Mouse (Mus musculus) lung, embryonic 15.5 days (tissue): ENCODE results near the gene Olfr67. TPM values are rescaled to one million over a fixed set of nuclear protein-coding genes. Genes with fewer than 3 reads are reported as not detected.
"Not testable (repeated sequence)": the region's sequence is repeated elsewhere in the genome, so short reads cannot be mapped to it uniquely, and the experiment has no call there.

Experiments
- ATAC-seq: fragments of 200-750 bp; cut with Nextera tagmentation; 2 replicates; pipeline ENCODE4 v1.8.0; 2017; ENCODE audit warnings: moderate number of reproducible peaks, borderline replicate concordance; ENCODE audit not compliant: low FRiP score, low TSS enrichment; ENCODE audit errors: extremely low read depth
- H3K27ac ChIP-seq: fragments of 300-500 bp; sonication (generic); 2 replicates; pipeline ENCODE4 v1.5.1; 2015; ENCODE audit warnings: moderate library complexity, mild to moderate bottlenecking, inconsistent platforms
- H3K27me3 ChIP-seq: fragments of 300-500 bp; sonication (generic); 2 replicates; pipeline ENCODE4 v1.6.1; 2015; ENCODE audit warnings: inconsistent platforms
- H3K36me3 ChIP-seq: fragments of 300-500 bp; sonication (generic); 2 replicates; pipeline ENCODE4 v1.6.1; 2015; ENCODE audit warnings: inconsistent platforms
- H3K4me1 ChIP-seq: fragments of 300-500 bp; sonication (generic); 2 replicates; pipeline ENCODE4 v1.6.1; 2015; ENCODE audit warnings: inconsistent platforms
- H3K4me2 ChIP-seq: fragments of 300-500 bp; sonication (generic); 2 replicates; pipeline ENCODE4 v1.6.1; 2015; ENCODE audit warnings: inconsistent platforms, mild to moderate bottlenecking, moderate library complexity
- H3K4me3 ChIP-seq: fragments of 300-500 bp; sonication (generic); 2 replicates; pipeline ENCODE4 v1.5.1; 2015; ENCODE audit warnings: mild to moderate bottlenecking, inconsistent platforms
- H3K9ac ChIP-seq: fragments of 300-500 bp; sonication (generic); 2 replicates; pipeline ENCODE4 v1.6.1; 2015; ENCODE audit warnings: inconsistent platforms
- H3K9me3 ChIP-seq: fragments of 300-500 bp; sonication (generic); 2 replicates; pipeline ENCODE4 v1.6.1; 2016; ENCODE audit warnings: inconsistent platforms
- WGBS: fragments of 180-500 bp; shearing (Covaris S2); methylation state at CpG from one replicate; pipeline ENCODE4 v1.1.7; 2015; 5-methylcytosine and 5-hydroxymethylcytosine counted together
- polyA plus RNA-seq: library from polyadenylated mRNA; unstranded; fragments of >200 nt; fragmentation: Nextera tagmentation; extraction: Ambion mirVana; gene quantifications from 2 replicates; pipeline ENCODE4 v1.2.1, GENCODE M21; 2015

Olfr67 gene
- not detected in 2 replicates for polyA plus RNA-seq

GRCm38 (mm10) chr7:103791721-103792120 is at the start of gene Olfr67:
TSS of gene Olfr67 (minus strand) at chr7:103791821.
- no peak within 1 kb of the TSS for H3K9ac ChIP-seq
- H3K4me1 ChIP-seq = no peaks in the 10 kb centered on the region
- H3K27ac ChIP-seq = no peak within 1 kb of the TSS
- H3K27me3 ChIP-seq = no peaks in the 10 kb centered on the region
- H3K9me3 ChIP-seq = no peaks in the 10 kb centered on the region
- WGBS = 55% methylated on average over 3 of the region's 3 CpGs
- ATAC-seq = no peak
- no peak within 1 kb of the TSS for H3K4me2 ChIP-seq
- no peaks in the 10 kb centered on the region for H3K36me3 ChIP-seq
- H3K4me3 ChIP-seq = no peak within 1 kb of the TSS

- H3K4me2 ChIP-seq = no peak within 1 kb of the TSS
- 65% methylated on average over 3 of the region's 3 CpGs for whole genome bisulfite sequencing
- H3K27me3 ChIP-seq = no peaks in the 10 kb centered on the region
- no peak for ATAC-seq
- no peaks in the 10 kb centered on the region for H3K4me1 ChIP-seq
- no peak within 1 kb of the TSS for H3K4me3 ChIP-seq
- H3K9ac ChIP-seq = no peak within 1 kb of the TSS
- no peak within 1 kb of the TSS for H3K27ac ChIP-seq
- H3K9me3 ChIP-seq = no peaks in the 10 kb centered on the region
- H3K36me3 ChIP-seq = no peaks in the 10 kb centered on the region
These were observed 48.6 kb upstream of the Olfr67 start, which contains the start of gene Hbb-bh2 for GRCm38 (mm10) chr7:103840268-103840667. TSS of gene Hbb-bh2 (minus strand) at chr7:103840520.

- Histone ChIP-seq H3K4me3 (no peak within 1 kb of the TSS), H3K36me3 (no peaks in the 10 kb centered on the region), H3K27me3 (no peaks in the 10 kb centered on the region), H3K9ac (no peak within 1 kb of the TSS), H3K4me1 (no peaks in the 10 kb centered on the region), H3K27ac (no peak within 1 kb of the TSS), H3K9me3 (no peaks in the 10 kb centered on the region), H3K4me2 (no peak within 1 kb of the TSS)
- 92% methylated on average over 4 of the region's 4 CpGs for WGBS
- peak; percentile 74; the same call in 1 of the 2 replicates for ATAC-seq
These were observed 36.2 kb upstream of the Olfr67 start, which contains the start of gene Hbb-bs for GRCm38 (mm10) chr7:103827808-103828207. TSS of gene Hbb-bs (minus strand) at chr7:103828096.

GRCm38 (mm10) chr7:103827139-103827538 is 35.5 kb upstream of the Olfr67 start:
- H3K36me3 ChIP-seq, H3K27ac ChIP-seq, H3K9ac ChIP-seq, H3K4me3 ChIP-seq, H3K9me3 ChIP-seq, H3K27me3 ChIP-seq, H3K4me2 ChIP-seq, H3K4me1 ChIP-seq: not testable (repeated sequence)
- WGBS = no CpG with 5 or more reads among the region's 2 CpGs
- 0 out of 2 replicates have a peak, but pooled peaks have one; percentile 3 for ATAC-seq

GRCm38 (mm10) chr7:103826255-103826887 is 34.8 kb upstream of the Olfr67 start:
- ATAC-seq = no peak
- Histone ChIP-seq H3K4me1 (no peaks in the 10 kb centered on the region), H3K4me3 (no peak overlapping the region), H3K27me3 (no peaks in the 10 kb centered on the region), H3K4me2 (no peak overlapping the region), H3K36me3 (no peaks in the 10 kb centered on the region), H3K9me3 (no peaks in the 10 kb centered on the region), H3K27ac (no peak overlapping the region), H3K9ac (no peak overlapping the region)
- WGBS = 38% methylated on average over 3 of the region's 3 CpGs

- 81% methylated on average over 3 of the region's 3 CpGs for WGBS
- no peak overlapping the region for H3K4me3 ChIP-seq
- H3K9me3 ChIP-seq = no peaks in the 10 kb centered on the region
- H3K9ac ChIP-seq = no peak overlapping the region
- H3K27me3 ChIP-seq = no peaks in the 10 kb centered on the region
- no peak overlapping the region for H3K27ac ChIP-seq
- peak; percentile 74; the same call in 1 of the 2 replicates for ATAC-seq
- H3K4me1 ChIP-seq = no peaks in the 10 kb centered on the region
- H3K4me2 ChIP-seq = no peak overlapping the region
- no peaks in the 10 kb centered on the region for H3K36me3 ChIP-seq
These were observed 34.1 kb upstream of the Olfr67 start for GRCm38 (mm10) chr7:103825536-103826254.

- H3K36me3 ChIP-seq = no peaks in the 10 kb centered on the region
- H3K27ac ChIP-seq = no peak overlapping the region
- no peak overlapping the region for H3K4me2 ChIP-seq
- ATAC-seq = no peak
- no peaks in the 10 kb centered on the region for H3K4me1 ChIP-seq
- no peak overlapping the region for H3K9ac ChIP-seq
- H3K27me3 ChIP-seq = no peaks in the 10 kb centered on the region
- H3K4me3 ChIP-seq = no peak overlapping the region
- 70% methylated on average over 2 of the region's 2 CpGs for WGBS
- H3K9me3 ChIP-seq = no peaks in the 10 kb centered on the region
These were observed 33.0 kb upstream of the Olfr67 start for GRCm38 (mm10) chr7:103824597-103824996.

GRCm38 (mm10) chr7:103815085-103815484 is 23.5 kb upstream of the Olfr67 start:
- not testable (repeated sequence) for ATAC-seq, H3K9ac ChIP-seq, H3K27me3 ChIP-seq, H3K9me3 ChIP-seq, H3K4me2 ChIP-seq, H3K4me3 ChIP-seq, H3K27ac ChIP-seq, H3K36me3 ChIP-seq, H3K4me1 ChIP-seq
- 100% methylated on average over 1 of the region's 2 CpGs for WGBS

GRCm38 (mm10) chr7:103813766-103814165 is 22.1 kb upstream of the Olfr67 start, which contains the start of gene Hbb-bt:
TSS of gene Hbb-bt (minus strand) at chr7:103813996.
- peak; percentile 72; the same call in 1 of the 2 replicates for ATAC-seq
- no peaks in the 10 kb centered on the region for H3K27me3 ChIP-seq
- H3K27ac ChIP-seq = no peak within 1 kb of the TSS
- H3K4me1 ChIP-seq = no peaks in the 10 kb centered on the region
- no peaks in the 10 kb centered on the region for H3K9me3 ChIP-seq
- H3K9ac ChIP-seq = no peak within 1 kb of the TSS
- 88% methylated on average over 3 of the region's 3 CpGs for WGBS
- H3K4me3 ChIP-seq = no peak within 1 kb of the TSS
- no peaks in the 10 kb centered on the region for H3K36me3 ChIP-seq
- no peak within 1 kb of the TSS for H3K4me2 ChIP-seq

GRCm38 (mm10) chr7:103813152-103813551 is 21.5 kb upstream of the Olfr67 start:
- H3K4me3 ChIP-seq, H3K27ac ChIP-seq, H3K36me3 ChIP-seq, H3K9me3 ChIP-seq, H3K9ac ChIP-seq, H3K4me2 ChIP-seq, H3K4me1 ChIP-seq, H3K27me3 ChIP-seq: not testable (repeated sequence)
- peak; percentile 39; the same call in 1 of the 2 replicates for ATAC-seq
- no CpG with 5 or more reads among the region's 3 CpGs for WGBS

- 46% methylated on average over 1 of the region's 1 CpGs for WGBS
- H3K4me3 ChIP-seq = no peak overlapping the region
- no peaks in the 10 kb centered on the region for H3K27me3 ChIP-seq
- H3K9me3 ChIP-seq = no peaks in the 10 kb centered on the region
- no peaks in the 10 kb centered on the region for H3K36me3 ChIP-seq
- no peak overlapping the region for H3K9ac ChIP-seq
- no peak overlapping the region for H3K4me2 ChIP-seq
- no peak overlapping the region for H3K27ac ChIP-seq
- no peak for ATAC-seq
- no peaks in the 10 kb centered on the region for H3K4me1 ChIP-seq
These were observed 20.6 kb upstream of the Olfr67 start for GRCm38 (mm10) chr7:103812174-103812573.

- WGBS = 84% methylated on average over 1 of the region's 1 CpGs
- Histone ChIP-seq H3K27ac (no peak overlapping the region), H3K36me3 (no peaks in the 10 kb centered on the region), H3K4me3 (no peak overlapping the region), H3K9ac (no peak overlapping the region), H3K9me3 (no peaks in the 10 kb centered on the region), H3K4me1 (no peaks in the 10 kb centered on the region), H3K4me2 (no peak overlapping the region), H3K27me3 (no peaks in the 10 kb centered on the region)
- no peak for ATAC-seq
These were observed 19.7 kb upstream of the Olfr67 start for GRCm38 (mm10) chr7:103811223-103811845.
